Mouse (Mus musculus): Measurements from ENCODE around the gene Grifin. TPM values are rescaled to one million over a fixed set of nuclear protein-coding genes. Genes with fewer than 3 reads are reported as not detected.
A peak's percentile ranks its signal among the peaks of the same experiment; 100 is the strongest.

Gene Grifin
- polyA plus RNA-seq, 1 experiment from 2014 or later = 0.36 TPM

DNA sequence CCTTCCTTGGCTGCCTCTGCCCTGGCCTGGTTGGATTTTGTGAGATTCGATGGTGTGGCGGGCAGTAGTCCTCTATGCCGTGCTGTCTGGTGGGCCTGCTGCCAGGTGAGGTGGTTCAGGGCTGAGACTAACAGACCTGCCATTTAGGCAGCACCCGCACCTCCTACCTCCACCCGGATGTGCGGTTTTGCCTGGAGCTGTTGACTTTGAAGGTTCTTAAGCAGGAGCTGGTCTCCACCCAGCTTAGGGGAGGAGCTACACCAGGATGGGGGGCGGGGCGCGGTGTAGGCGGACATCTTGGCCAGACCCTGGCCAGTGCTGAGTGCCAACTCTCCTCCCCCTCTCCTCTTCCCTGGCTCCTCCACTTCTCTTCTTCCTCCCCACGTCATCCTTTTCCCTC is 2.5 kb upstream of the Grifin start:
- Histone ChIP-seq H3K9me3 (ENCODE audit: control insufficient read depth, low read length) (no peaks in the 10 kb centered on the region), H3K27ac (ENCODE audit: low read depth, low read length) (no peak overlapping the region), H3K4me1 (ENCODE audit: control insufficient read depth, insufficient read depth, low read depth, low read length) (peaks cover 5% of the 10 kb centered on the region; the same call in 1 of the 2 replicates), H3K4me3 (ENCODE audit: low read length) (no peak overlapping the region), H3K27me3 (replicated peaks; ENCODE audit: control insufficient read depth, insufficient read depth, low read length) (no peaks in the 10 kb centered on the region), H3K9ac (ENCODE audit: low read depth, low read length) (no peak overlapping the region), H3K4me2 (ENCODE audit: low read length) (no peak overlapping the region), H3K36me3 (ENCODE audit: control insufficient read depth, insufficient read depth, low read length) (no peaks in the 10 kb centered on the region)
- WGBS = 47% methylated on average over 11 of the region's 11 CpGs
- ATAC-seq = no peak

DNA sequence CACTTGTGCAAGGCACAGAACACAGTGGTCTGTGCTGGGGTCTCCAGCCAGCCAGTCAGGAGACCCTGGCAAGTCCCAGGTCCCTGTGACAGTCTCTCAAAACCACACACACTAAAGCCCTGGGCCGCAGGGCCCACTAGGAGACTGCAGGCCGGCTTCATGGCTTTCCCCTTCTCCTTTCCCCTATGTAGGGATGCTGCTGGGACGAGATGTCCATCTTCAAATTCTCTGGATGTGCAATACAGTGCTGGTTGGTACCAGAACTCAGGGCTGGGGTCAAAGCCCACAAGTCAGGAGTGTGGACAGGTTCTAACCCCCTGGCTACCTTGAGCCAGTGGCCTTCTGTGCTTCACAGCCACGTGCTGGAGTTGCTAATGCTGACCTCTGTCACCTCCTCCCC is 1.4 kb upstream of the Grifin start:
- no peaks in the 10 kb centered on the region for H3K9me3 ChIP-seq (ENCODE audit: control insufficient read depth, low read length)
- peaks cover 3% of the 10 kb centered on the region; the same call in 1 of the 2 replicates for H3K4me1 ChIP-seq (ENCODE audit: control insufficient read depth, insufficient read depth, low read depth, low read length)
- H3K27ac ChIP-seq (ENCODE audit: low read depth, low read length) = no peak overlapping the region
- H3K36me3 ChIP-seq (ENCODE audit: control insufficient read depth, insufficient read depth, low read length) = no peaks in the 10 kb centered on the region
- H3K4me3 ChIP-seq (ENCODE audit: low read length) = no peak overlapping the region
- no peaks in the 10 kb centered on the region for H3K27me3 ChIP-seq (replicated peaks; ENCODE audit: control insufficient read depth, insufficient read depth, low read length)
- no peak overlapping the region for H3K4me2 ChIP-seq (ENCODE audit: low read length)
- WGBS = 70% methylated on average over 4 of the region's 4 CpGs
- no peak for ATAC-seq
- H3K9ac ChIP-seq (ENCODE audit: low read depth, low read length) = no peak overlapping the region

- peak overlapping the region; percentile 49 for H3K27ac ChIP-seq (ENCODE audit: low read depth, low read length)
- peak; percentile 48 for ATAC-seq
- H3K4me3 ChIP-seq (ENCODE audit: low read length) = no peak overlapping the region
These were observed 985 bp upstream of the Grifin start for GRCm38 (mm10) chr5:140565856-140566255.

DNA sequence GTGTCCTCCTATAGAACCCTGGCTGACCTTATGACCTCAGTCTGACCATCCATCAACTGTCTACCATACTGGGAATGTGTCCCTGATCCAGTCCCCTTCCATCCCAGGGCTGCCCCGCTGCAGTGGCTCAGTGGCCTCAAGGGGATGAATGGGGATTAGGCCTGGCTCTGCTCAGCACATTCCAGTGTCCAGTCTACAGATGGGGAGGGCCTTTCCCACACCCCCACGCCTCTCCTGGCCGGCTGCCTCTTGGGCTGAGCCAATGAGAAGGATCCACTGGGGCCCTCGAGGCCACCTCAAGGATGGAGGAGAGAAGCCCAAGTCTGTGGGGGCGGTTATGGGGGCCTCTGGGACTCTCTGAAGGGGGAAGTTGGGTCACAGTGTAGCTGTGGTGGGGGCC is 580 bp upstream of the Grifin start:
- Histone ChIP-seq H3K9ac (ENCODE audit: low read depth, low read length) (no peak overlapping the region), H3K36me3 (ENCODE audit: control insufficient read depth, insufficient read depth, low read length) (no peaks in the 10 kb centered on the region), H3K4me2 (ENCODE audit: low read length) (no peak overlapping the region), H3K9me3 (ENCODE audit: control insufficient read depth, low read length) (no peaks in the 10 kb centered on the region), H3K4me1 (ENCODE audit: control insufficient read depth, insufficient read depth, low read depth, low read length) (peaks cover 3% of the 10 kb centered on the region; the same call in 1 of the 2 replicates), H3K4me3 (ENCODE audit: low read length) (no peak overlapping the region), H3K27ac (ENCODE audit: low read depth, low read length) (peak overlapping the region; percentile 49), H3K27me3 (replicated peaks; ENCODE audit: control insufficient read depth, insufficient read depth, low read length) (no peaks in the 10 kb centered on the region)
- WGBS = 32% methylated on average over 5 of the region's 5 CpGs
- peak; percentile 79 for ATAC-seq

More at GRCm38 (mm10) chr5:140565856-140566255, 985 bp upstream of the Grifin start:
- H3K27me3 ChIP-seq (replicated peaks; ENCODE audit: control insufficient read depth, insufficient read depth, low read length) = no peaks in the 10 kb centered on the region
- H3K9ac ChIP-seq (ENCODE audit: low read depth, low read length) = no peak overlapping the region
- WGBS = 59% methylated on average over 3 of the region's 6 CpGs
- H3K4me2 ChIP-seq (ENCODE audit: low read length) = no peak overlapping the region
- H3K4me1 ChIP-seq (ENCODE audit: control insufficient read depth, insufficient read depth, low read depth, low read length) = peaks cover 3% of the 10 kb centered on the region; the same call in 1 of the 2 replicates
- no peaks in the 10 kb centered on the region for H3K9me3 ChIP-seq (ENCODE audit: control insufficient read depth, low read length)
- H3K36me3 ChIP-seq (ENCODE audit: control insufficient read depth, insufficient read depth, low read length) = no peaks in the 10 kb centered on the region

- Histone ChIP-seq H3K36me3 (ENCODE audit: control insufficient read depth, insufficient read depth, low read length) (no peaks in the 10 kb centered on the region), H3K4me1 (ENCODE audit: control insufficient read depth, insufficient read depth, low read depth, low read length) (no peaks in the 10 kb centered on the region), H3K27me3 (replicated peaks; ENCODE audit: control insufficient read depth, insufficient read depth, low read length) (no peaks in the 10 kb centered on the region), H3K9me3 (ENCODE audit: control insufficient read depth, low read length) (no peaks in the 10 kb centered on the region), H3K27ac (ENCODE audit: low read depth, low read length) (no peak overlapping the region), H3K9ac (ENCODE audit: low read depth, low read length) (no peak overlapping the region), H3K4me3 (ENCODE audit: low read length) (no peak overlapping the region), H3K4me2 (ENCODE audit: low read length) (no peak overlapping the region)
- WGBS = 86% methylated on average over 9 of the region's 9 CpGs
- ATAC-seq = no peak
These were observed 2.3 kb downstream of the Grifin start for GRCm38 (mm10) chr5:140562601-140563000.

- H3K4me2 ChIP-seq (ENCODE audit: low read length) = no peak overlapping the region
- WGBS = 42% methylated on average over 3 of the region's 3 CpGs
- H3K9ac ChIP-seq (ENCODE audit: low read depth, low read length) = no peak overlapping the region
- H3K9me3 ChIP-seq (ENCODE audit: control insufficient read depth, low read length) = no peaks in the 10 kb centered on the region
- no peak for ATAC-seq
- H3K27ac ChIP-seq (ENCODE audit: low read depth, low read length) = no peak overlapping the region
- H3K4me3 ChIP-seq (ENCODE audit: low read length) = no peak overlapping the region
- H3K4me1 ChIP-seq (ENCODE audit: control insufficient read depth, insufficient read depth, low read depth, low read length) = no peaks in the 10 kb centered on the region
- H3K36me3 ChIP-seq (ENCODE audit: control insufficient read depth, insufficient read depth, low read length) = no peaks in the 10 kb centered on the region
- no peaks in the 10 kb centered on the region for H3K27me3 ChIP-seq (replicated peaks; ENCODE audit: control insufficient read depth, insufficient read depth, low read length)
These were observed 8.0 kb downstream of the Grifin start for GRCm38 (mm10) chr5:140556859-140557258.

GRCm38 (mm10) chr5:140553719-140554118 is 11.2 kb downstream of the Grifin start:
- H3K9ac ChIP-seq (ENCODE audit: low read depth, low read length) = no peak overlapping the region
- ATAC-seq = no peak
- H3K4me2 ChIP-seq (ENCODE audit: low read length) = no peak overlapping the region
- no peaks in the 10 kb centered on the region for H3K9me3 ChIP-seq (ENCODE audit: control insufficient read depth, low read length)
- no peaks in the 10 kb centered on the region for H3K27me3 ChIP-seq (replicated peaks; ENCODE audit: control insufficient read depth, insufficient read depth, low read length)
- H3K36me3 ChIP-seq (ENCODE audit: control insufficient read depth, insufficient read depth, low read length) = no peaks in the 10 kb centered on the region
- no peak overlapping the region for H3K27ac ChIP-seq (ENCODE audit: low read depth, low read length)
- WGBS = 87% methylated on average over 7 of the region's 7 CpGs
- no peak overlapping the region for H3K4me3 ChIP-seq (ENCODE audit: low read length)
- peaks cover 6% of the 10 kb centered on the region for H3K4me1 ChIP-seq (ENCODE audit: control insufficient read depth, insufficient read depth, low read depth, low read length)

DNA sequence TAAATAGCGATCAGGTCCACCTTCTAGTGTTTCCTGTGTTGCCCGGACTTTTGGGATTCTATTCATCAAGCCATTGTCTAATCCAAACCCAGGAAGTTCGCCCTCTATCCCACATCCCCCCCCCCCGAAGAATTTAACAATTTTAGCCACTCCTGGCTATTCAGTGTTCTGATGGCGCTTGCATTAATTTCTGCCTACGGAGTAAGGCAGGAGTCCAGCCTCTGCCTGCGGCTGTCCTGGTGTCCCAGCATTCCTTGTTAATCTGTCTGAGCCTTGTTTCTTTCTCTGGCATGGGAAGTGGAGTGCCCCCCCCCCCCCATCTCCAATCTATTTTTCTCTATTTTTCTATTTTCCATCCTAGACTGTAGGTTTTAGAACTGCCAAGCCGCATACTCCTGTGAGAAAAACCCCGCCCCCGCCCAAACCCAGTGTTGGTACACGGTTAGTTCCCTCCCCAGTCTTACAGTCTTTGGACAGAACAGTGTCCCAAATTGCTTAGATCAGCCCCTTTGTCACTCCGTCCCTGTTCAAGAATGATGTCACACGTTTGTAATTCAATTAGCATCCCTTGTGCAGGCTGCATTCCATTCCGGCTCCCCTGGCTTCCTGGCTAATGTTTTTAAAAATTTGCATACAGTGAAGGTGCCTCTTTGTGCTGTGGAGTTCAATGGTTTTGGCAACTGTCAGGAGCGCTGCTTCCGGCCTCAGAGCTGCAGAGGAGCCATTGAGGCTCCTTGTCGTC is 15.4 kb downstream of the Grifin start:
- ATAC-seq = peak; percentile 95
- Histone ChIP-seq H3K4me3 (ENCODE audit: low read length) (no peak overlapping the region; the same call in 1 of the 2 replicates), H3K9me3 (ENCODE audit: control insufficient read depth, low read length) (no peaks in the 10 kb centered on the region), H3K27ac (ENCODE audit: low read depth, low read length) (peak overlapping the region; percentile 30), H3K36me3 (ENCODE audit: control insufficient read depth, insufficient read depth, low read length) (no peaks in the 10 kb centered on the region), H3K9ac (ENCODE audit: low read depth, low read length) (peak overlapping the region; percentile 47), H3K4me1 (ENCODE audit: control insufficient read depth, insufficient read depth, low read depth, low read length) (peaks cover 6% of the 10 kb centered on the region), H3K27me3 (replicated peaks; ENCODE audit: control insufficient read depth, insufficient read depth, low read length) (no peaks in the 10 kb centered on the region), H3K4me2 (ENCODE audit: low read length) (peak overlapping the region; percentile 38)
- WGBS = 8% methylated on average over 17 of the region's 17 CpGs

DNA sequence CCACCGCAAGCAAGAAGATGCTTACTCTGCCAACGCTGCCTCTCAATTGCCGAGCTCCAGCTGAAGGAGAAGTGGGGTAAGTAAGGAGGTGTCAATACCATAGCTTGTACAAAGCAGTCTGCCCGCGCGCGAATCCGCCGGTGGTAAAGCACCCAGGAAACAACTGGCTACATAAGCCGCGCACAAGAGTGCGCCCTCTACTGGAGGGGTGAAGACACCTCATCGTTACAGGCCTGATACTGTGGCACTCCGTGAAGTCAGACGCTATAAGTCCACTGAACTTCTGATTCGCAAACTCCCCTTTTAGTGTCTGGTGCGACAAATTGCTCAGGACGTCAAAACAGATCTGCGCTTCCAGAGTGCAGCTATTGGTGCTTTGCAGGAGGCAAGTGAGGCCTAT is 18.5 kb downstream of the Grifin start:
- Histone ChIP-seq H3K27ac (ENCODE audit: low read depth, low read length) (no peak overlapping the region), H3K27me3 (replicated peaks; ENCODE audit: control insufficient read depth, insufficient read depth, low read length) (no peaks in the 10 kb centered on the region), H3K36me3 (ENCODE audit: control insufficient read depth, insufficient read depth, low read length) (no peaks in the 10 kb centered on the region), H3K4me1 (ENCODE audit: control insufficient read depth, insufficient read depth, low read depth, low read length) (peaks cover 8% of the 10 kb centered on the region), H3K9me3 (ENCODE audit: control insufficient read depth, low read length) (no peaks in the 10 kb centered on the region), H3K4me3 (ENCODE audit: low read length) (no peak overlapping the region), H3K4me2 (ENCODE audit: low read length) (no peak overlapping the region), H3K9ac (ENCODE audit: low read depth, low read length) (no peak overlapping the region)
- 93% methylated on average over 19 of the region's 19 CpGs for whole genome bisulfite sequencing
- ATAC-seq = no peak
